Mouse (Mus musculus) embryonic facial prominence, embryonic 11.5 days (tissue): ENCODE results near the gene Olfr1336. TPM values are rescaled to one million over a fixed set of nuclear protein-coding genes. Genes with fewer than 3 reads are reported as not detected.
A peak's percentile ranks its signal among the peaks of the same experiment; 100 is the strongest.

Source experiments
- ATAC-seq: fragments of 200-750 bp; cut with Nextera tagmentation; replicated peaks from 2 replicates; pipeline ENCODE4 v1.8.0; 2017; ENCODE audit warnings: low read depth; ENCODE audit not compliant: insufficient number of reproducible peaks, low FRiP score, low TSS enrichment
- DNase-seq: peaks from one replicate; pipeline ENCODE4 v3.0.0-alpha.2; 2015; ENCODE audit warnings: low spot score
- H3K27ac ChIP-seq: fragments of 300-500 bp; sonication (generic); replicated peaks from 2 replicates; pipeline ENCODE4 v1.5.1; 2014; ENCODE audit warnings: mild to moderate bottlenecking, low read depth, low read length, control low read depth
- H3K27me3 ChIP-seq: fragments of 300-500 bp; sonication (generic); 2 replicates; pipeline ENCODE4 v1.6.1; 2014; ENCODE audit warnings: mild to moderate bottlenecking, low read length, moderate library complexity, mixed read lengths; ENCODE audit not compliant: control insufficient read depth, insufficient read depth
- H3K36me3 ChIP-seq: fragments of 300-500 bp; sonication (generic); replicated peaks from 2 replicates; pipeline ENCODE4 v1.6.1; 2014; ENCODE audit warnings: low read depth, mild to moderate bottlenecking, low read length, moderate library complexity, mixed read lengths; ENCODE audit not compliant: control insufficient read depth, insufficient read depth
- H3K4me1 ChIP-seq: fragments of 300-500 bp; sonication (generic); 2 replicates; pipeline ENCODE4 v1.6.1; 2014; ENCODE audit warnings: low read length, mixed read lengths; ENCODE audit not compliant: control insufficient read depth, insufficient read depth
- H3K4me2 ChIP-seq: fragments of 300-500 bp; sonication (generic); 2 replicates; pipeline ENCODE4 v1.6.1; 2014; ENCODE audit warnings: low read depth, mild to moderate bottlenecking, control low read depth, low read length, moderate library complexity
- H3K4me3 ChIP-seq: fragments of 300-500 bp; sonication (generic); 2 replicates; pipeline ENCODE4 v1.5.1; 2014; ENCODE audit warnings: low read depth, low read length, control low read depth
- H3K9ac ChIP-seq: fragments of 300-500 bp; sonication (generic); replicated peaks from 2 replicates; pipeline ENCODE4 v1.6.1; 2014; ENCODE audit warnings: mild to moderate bottlenecking, control low read depth, low read length
- H3K9me3 ChIP-seq: fragments of 300-500 bp; sonication (generic); replicated peaks from 2 replicates; pipeline ENCODE4 v1.6.1; 2016; ENCODE audit warnings: mild to moderate bottlenecking, low read length, inconsistent platforms, mixed read lengths; ENCODE audit not compliant: control insufficient read depth
- WGBS: fragments of 180-500 bp; shearing (Covaris S2); extraction: QIAGEN DNeasy Blood & Tissue Kit; methylation state at CpG from one replicate; pipeline ENCODE4 v1.1.7; 2014; 5-methylcytosine and 5-hydroxymethylcytosine counted together
- polyA plus RNA-seq: library from polyadenylated mRNA; unstranded; fragments of >200 nt; fragmentation: Nextera tagmentation; extraction: Ambion mirVana; gene quantifications from 2 replicates; pipeline ENCODE4 v1.2.1, GENCODE M21; 2014

Gene Olfr1336
- polyA plus RNA-seq, result not detected in 2 replicates

- ATAC-seq (no peak), DNase-seq (no peak)
- H3K9me3 ChIP-seq, result no peaks in the 10 kb centered on the region
- no peaks in the 10 kb centered on the region for H3K27me3 ChIP-seq
- H3K4me2 ChIP-seq, result no peak within 1 kb of the TSS
- no peaks in the 10 kb centered on the region for H3K4me1 ChIP-seq
- no peak within 1 kb of the TSS for H3K4me3 ChIP-seq
- no peak within 1 kb of the TSS for H3K27ac ChIP-seq
- H3K9ac ChIP-seq, result no peak within 1 kb of the TSS
- H3K36me3 ChIP-seq, result no peaks in the 10 kb centered on the region
Measured at GRCm38 (mm10) chr7:6455868-6456267, at the start of gene Olfr1336. TSS of gene Olfr1336 (plus strand) at chr7:6456168.

- Histone ChIP-seq H3K9me3 (no peaks in the 10 kb centered on the region), H3K4me1 (no peaks in the 10 kb centered on the region), H3K4me2 (no peak within 1 kb of the TSS), H3K9ac (no peak within 1 kb of the TSS), H3K27ac (no peak within 1 kb of the TSS), H3K36me3 (no peaks in the 10 kb centered on the region), H3K27me3 (no peaks in the 10 kb centered on the region), H3K4me3 (no peak within 1 kb of the TSS)
- WGBS, result 2% methylated on average over 17 of the region's 17 CpGs
- ATAC-seq (peak; percentile 83), DNase-seq (peak; percentile 99)
Measured at GRCm38 (mm10) chr7:6410043-6410442, 45.9 kb upstream of the Olfr1336 start, which contains the start of gene Gm20715. TSS of gene Gm20715 (plus strand) at chr7:6410277.

- Histone ChIP-seq H3K27ac (no peak overlapping the region), H3K4me1 (no peaks in the 10 kb centered on the region), H3K9me3 (no peaks in the 10 kb centered on the region), H3K36me3 (no peaks in the 10 kb centered on the region), H3K4me3 (no peak overlapping the region), H3K9ac (no peak overlapping the region), H3K27me3 (no peaks in the 10 kb centered on the region), H3K4me2 (no peak overlapping the region)
- ATAC-seq (no peak), DNase-seq (no peak)
- 4% methylated on average over 20 of the region's 22 CpGs for WGBS
Measured at GRCm38 (mm10) chr7:6414626-6415441, 41.1 kb upstream of the Olfr1336 start.

- DNase-seq (no peak), ATAC-seq (no peak)
- Histone ChIP-seq H3K4me2 (no peak overlapping the region), H3K4me3 (no peak overlapping the region), H3K36me3 (no peaks in the 10 kb centered on the region), H3K4me1 (no peaks in the 10 kb centered on the region), H3K9me3 (no peaks in the 10 kb centered on the region), H3K9ac (no peak overlapping the region), H3K27me3 (no peaks in the 10 kb centered on the region), H3K27ac (no peak overlapping the region)
- WGBS, result 16% methylated on average over 8 of the region's 8 CpGs
Measured at GRCm38 (mm10) chr7:6415442-6415787, 40.6 kb upstream of the Olfr1336 start.

GRCm38 (mm10) chr7:6419894-6420293, 36.1 kb upstream of the Olfr1336 start:
- Histone ChIP-seq H3K4me2 (no peak overlapping the region), H3K9me3 (no peaks in the 10 kb centered on the region), H3K4me3 (no peak overlapping the region), H3K9ac (no peak overlapping the region), H3K36me3 (no peaks in the 10 kb centered on the region), H3K4me1 (no peaks in the 10 kb centered on the region), H3K27me3 (no peaks in the 10 kb centered on the region), H3K27ac (no peak overlapping the region)
- WGBS, result 77% methylated on average over 6 of the region's 6 CpGs
- ATAC-seq (no peak), DNase-seq (no peak)

- WGBS, result 88% methylated on average over 3 of the region's 3 CpGs
- Histone ChIP-seq H3K9me3 (no peaks in the 10 kb centered on the region), H3K27ac (no peak overlapping the region), H3K4me3 (no peak overlapping the region), H3K9ac (no peak overlapping the region), H3K27me3 (no peaks in the 10 kb centered on the region), H3K4me1 (no peaks in the 10 kb centered on the region), H3K4me2 (no peak overlapping the region), H3K36me3 (no peaks in the 10 kb centered on the region)
- ATAC-seq (no peak), DNase-seq (no peak)
Measured at GRCm38 (mm10) chr7:6429381-6429780, 26.6 kb upstream of the Olfr1336 start.

GRCm38 (mm10) chr7:6430342-6430741, 25.6 kb upstream of the Olfr1336 start:
- H3K36me3 ChIP-seq, result no peaks in the 10 kb centered on the region
- peak; percentile 20 for DNase-seq
- no peaks in the 10 kb centered on the region for H3K27me3 ChIP-seq
- H3K27ac ChIP-seq, result no peak overlapping the region
- no peak for ATAC-seq
- no peak overlapping the region for H3K4me3 ChIP-seq
- no peak overlapping the region for H3K9ac ChIP-seq
- no peaks in the 10 kb centered on the region for H3K9me3 ChIP-seq
- H3K4me1 ChIP-seq, result no peaks in the 10 kb centered on the region
- H3K4me2 ChIP-seq, result no peak overlapping the region
- WGBS, result 49% methylated on average over 2 of the region's 2 CpGs

- DNase-seq, result no peak
- Histone ChIP-seq H3K9me3 (no peaks in the 10 kb centered on the region; the same call in 1 of the 2 replicates), H3K36me3 (no peaks in the 10 kb centered on the region), H3K27me3 (no peaks in the 10 kb centered on the region), H3K27ac (no peak within 1 kb of the TSS), H3K9ac (no peak within 1 kb of the TSS), H3K4me2 (no peak within 1 kb of the TSS), H3K4me3 (no peak within 1 kb of the TSS), H3K4me1 (no peaks in the 10 kb centered on the region)
- no peak for ATAC-seq
- WGBS, result 81% methylated on average over 3 of the region's 3 CpGs
Measured at GRCm38 (mm10) chr7:6438388-6438787, 17.6 kb upstream of the Olfr1336 start, which contains the start of gene Olfr1344. TSS of gene Olfr1344 (plus strand) at chr7:6438688.
